Mouse (Mus musculus): ENCODE results near the gene Cdk2ap2. TPM values are rescaled to one million over a fixed set of nuclear protein-coding genes. Genes with fewer than 3 reads are reported as not detected.
A peak's percentile ranks its signal among the peaks of the same experiment; 100 is the strongest.

Gene Cdk2ap2
- polyA plus RNA-seq, 1 experiment from 2014 or later = 83.4 TPM

- H3K9ac ChIP-seq (replicated peaks; ENCODE audit: low read length) = peak overlapping the region; percentile 81
- ATAC-seq (ENCODE audit: low FRiP score, low TSS enrichment) = peak; percentile 49
- H3K27me3 ChIP-seq (ENCODE audit: control insufficient read depth, insufficient read depth, low read length) = no peaks in the 10 kb centered on the region
- H3K9me3 ChIP-seq (ENCODE audit: control insufficient read depth, low read length) = 0 out of 2 replicates have a peak, but pooled peaks cover 4% of the 10 kb centered on the region
- H3K4me1 ChIP-seq (ENCODE audit: control insufficient read depth, insufficient read depth, low read length) = peaks cover 15% of the 10 kb centered on the region; the same call in 1 of the 2 replicates
- H3K36me3 ChIP-seq (ENCODE audit: control insufficient read depth, insufficient read depth, low read length) = peaks cover 25% of the 10 kb centered on the region
- H3K27ac ChIP-seq (replicated peaks; ENCODE audit: low read depth, low read length) = peak overlapping the region; percentile 64; the same call in 1 of the 2 replicates
- 27% methylated on average over 9 of the region's 9 CpGs for WGBS
- peak overlapping the region; percentile 86 for H3K4me2 ChIP-seq (ENCODE audit: low read length)
- no peak for DNase-seq
- H3K4me3 ChIP-seq (replicated peaks; ENCODE audit: low read depth, low read length) = peak overlapping the region; percentile 80
Observed at GRCm38 (mm10) chr19:4147782-4148490, 51.0 kb downstream of the Cdk2ap2 start.

GRCm38 (mm10) chr19:4148491-4148806 lies 51.5 kb downstream of the Cdk2ap2 start, which contains the start of gene Coro1b:
Coro1b (plus strand) TSS chr19:4148619.
- H3K4me1 ChIP-seq (ENCODE audit: control insufficient read depth, insufficient read depth, low read length) = peaks cover 15% of the 10 kb centered on the region; the same call in 1 of the 2 replicates
- DNase-seq = peak; percentile 95
- no peaks in the 10 kb centered on the region for H3K27me3 ChIP-seq (ENCODE audit: control insufficient read depth, insufficient read depth, low read length)
- ATAC-seq (ENCODE audit: low FRiP score, low TSS enrichment) = peak; percentile 92
- peak within 1 kb of the TSS; percentile 64 for H3K27ac ChIP-seq (replicated peaks; ENCODE audit: low read depth, low read length)
- H3K9ac ChIP-seq (replicated peaks; ENCODE audit: low read length) = peak within 1 kb of the TSS; percentile 81
- peaks cover 26% of the 10 kb centered on the region for H3K36me3 ChIP-seq (ENCODE audit: control insufficient read depth, insufficient read depth, low read length)
- peak within 1 kb of the TSS; percentile 80 for H3K4me3 ChIP-seq (replicated peaks; ENCODE audit: low read depth, low read length)
- H3K4me2 ChIP-seq (ENCODE audit: low read length) = peak within 1 kb of the TSS; percentile 86
- H3K9me3 ChIP-seq (ENCODE audit: control insufficient read depth, low read length) = 0 out of 2 replicates have a peak, but pooled peaks cover 4% of the 10 kb centered on the region
- under 1% methylated on average over 30 of the region's 33 CpGs for WGBS

Other genes starting within 250 kb of the Cdk2ap2 start
- 50.2 and 51.8 TPM in 2 replicates for gene Chka, start 245.4 kb upstream of the Cdk2ap2 start, polyA plus RNA-seq (2014; fragmentation: Nextera tagmentation; extraction: Ambion mirVana)
- gene Tcirg1, start 190.0 kb upstream of the Cdk2ap2 start, polyA plus RNA-seq (2014; fragmentation: Nextera tagmentation; extraction: Ambion mirVana) = 7.4 and 11.0 TPM in 2 replicates
- gene Ndufs8, start 184.4 kb upstream of the Cdk2ap2 start, polyA plus RNA-seq (2014; fragmentation: Nextera tagmentation; extraction: Ambion mirVana) = 261 and 304 TPM in 2 replicates
- gene Aldh3b1, start 167.4 kb upstream of the Cdk2ap2 start, polyA plus RNA-seq (2014; fragmentation: Nextera tagmentation; extraction: Ambion mirVana) = 0.84 and 1.1 TPM in 2 replicates
- gene Unc93b1, start 162.0 kb upstream of the Cdk2ap2 start, polyA plus RNA-seq (2014; fragmentation: Nextera tagmentation; extraction: Ambion mirVana) = 3.7 and 13.4 TPM in 2 replicates
- not detected in 2 replicates for gene Aldh3b3, start 138.5 kb upstream of the Cdk2ap2 start, polyA plus RNA-seq (2014; fragmentation: Nextera tagmentation; extraction: Ambion mirVana)
- gene Aldh3b2, start 124.9 kb upstream of the Cdk2ap2 start, polyA plus RNA-seq (2014; fragmentation: Nextera tagmentation; extraction: Ambion mirVana) = 0.16 and 0.32 TPM in 2 replicates
- gene Acy3, start 110.6 kb upstream of the Cdk2ap2 start, polyA plus RNA-seq (2014; fragmentation: Nextera tagmentation; extraction: Ambion mirVana) = 0.96 and 2.2 TPM in 2 replicates
- not detected in 2 replicates for gene Tbx10, start 104.4 kb upstream of the Cdk2ap2 start, polyA plus RNA-seq (2014; fragmentation: Nextera tagmentation; extraction: Ambion mirVana)
- 26.8 and 30.3 TPM in 2 replicates for gene Nudt8, start 96.6 kb upstream of the Cdk2ap2 start, polyA plus RNA-seq (2014; fragmentation: Nextera tagmentation; extraction: Ambion mirVana)
- 3.3 and 3.9 TPM in 2 replicates for gene Gm49405, start 96.6 kb upstream of the Cdk2ap2 start, polyA plus RNA-seq (2014; fragmentation: Nextera tagmentation; extraction: Ambion mirVana)
- gene Doc2g, start 93.9 kb upstream of the Cdk2ap2 start, polyA plus RNA-seq (2014; fragmentation: Nextera tagmentation; extraction: Ambion mirVana) = 5.7 and 7.1 TPM in 2 replicates
- 223 and 231 TPM in 2 replicates for gene Ndufv1, start 84.4 kb upstream of the Cdk2ap2 start, polyA plus RNA-seq (2014; fragmentation: Nextera tagmentation; extraction: Ambion mirVana)
- 397 and 514 TPM in 2 replicates for gene Gstp1, start 59.2 kb upstream of the Cdk2ap2 start, polyA plus RNA-seq (2014; fragmentation: Nextera tagmentation; extraction: Ambion mirVana)
- gene Gstp2, start 51.2 kb upstream of the Cdk2ap2 start, polyA plus RNA-seq (2014; fragmentation: Nextera tagmentation; extraction: Ambion mirVana) = 1.9 TPM in 1 of 2 replicates, not detected in the other
- not detected in 2 replicates for gene Gstp3, start 37.6 kb upstream of the Cdk2ap2 start, polyA plus RNA-seq (2014; fragmentation: Nextera tagmentation; extraction: Ambion mirVana)
- gene Cabp2, start 15.6 kb upstream of the Cdk2ap2 start, polyA plus RNA-seq (2014; fragmentation: Nextera tagmentation; extraction: Ambion mirVana) = not detected in 2 replicates
- 72.8 and 89.0 TPM in 2 replicates for gene Pitpnm1, start 2.8 kb downstream of the Cdk2ap2 start, polyA plus RNA-seq (2014; fragmentation: Nextera tagmentation; extraction: Ambion mirVana)
- 84.3 and 98.0 TPM in 2 replicates for gene Aip, start 28.7 kb downstream of the Cdk2ap2 start, polyA plus RNA-seq (2014; fragmentation: Nextera tagmentation; extraction: Ambion mirVana)
- gene Gpr152, start 42.6 kb downstream of the Cdk2ap2 start, polyA plus RNA-seq (2014; fragmentation: Nextera tagmentation; extraction: Ambion mirVana) = not detected in 2 replicates
- gene Cabp4, start 46.9 kb downstream of the Cdk2ap2 start, polyA plus RNA-seq (2014; fragmentation: Nextera tagmentation; extraction: Ambion mirVana) = 0.14 and 0.15 TPM in 2 replicates
- gene Coro1b, start 51.4 kb downstream of the Cdk2ap2 start, polyA plus RNA-seq (2014; fragmentation: Nextera tagmentation; extraction: Ambion mirVana) = 105 and 117 TPM in 2 replicates
- 0.55 and 0.64 TPM in 2 replicates for gene Ptprcap, start 56.4 kb downstream of the Cdk2ap2 start, polyA plus RNA-seq (2014; fragmentation: Nextera tagmentation; extraction: Ambion mirVana)
- gene Rps6kb2, start 66.2 kb downstream of the Cdk2ap2 start, polyA plus RNA-seq (2014; fragmentation: Nextera tagmentation; extraction: Ambion mirVana) = 37.3 and 42.2 TPM in 2 replicates
- gene Carns1, start 78.3 kb downstream of the Cdk2ap2 start, polyA plus RNA-seq (2014; fragmentation: Nextera tagmentation; extraction: Ambion mirVana) = 3.9 and 6.0 TPM in 2 replicates
- 0.54 and 0.94 TPM in 2 replicates for gene Tbc1d10c, start 94.1 kb downstream of the Cdk2ap2 start, polyA plus RNA-seq (2014; fragmentation: Nextera tagmentation; extraction: Ambion mirVana)
- 591 and 597 TPM in 2 replicates for gene Ppp1ca, start 94.9 kb downstream of the Cdk2ap2 start, polyA plus RNA-seq (2014; fragmentation: Nextera tagmentation; extraction: Ambion mirVana)
- 20.3 and 22.7 TPM in 2 replicates for gene Rad9a, start 104.5 kb downstream of the Cdk2ap2 start, polyA plus RNA-seq (2014; fragmentation: Nextera tagmentation; extraction: Ambion mirVana)
- gene Clcf1, start 117.1 kb downstream of the Cdk2ap2 start, polyA plus RNA-seq (2014; fragmentation: Nextera tagmentation; extraction: Ambion mirVana) = 0.08 and 0.46 TPM in 2 replicates
- not detected in 2 replicates for gene AC109138.7, start 117.2 kb downstream of the Cdk2ap2 start, polyA plus RNA-seq (2014; fragmentation: Nextera tagmentation; extraction: Ambion mirVana)
- gene Pold4, start 134.7 kb downstream of the Cdk2ap2 start, polyA plus RNA-seq (2014; fragmentation: Nextera tagmentation; extraction: Ambion mirVana) = 18.5 and 19.1 TPM in 2 replicates
- 8.8 and 12.8 TPM in 2 replicates for gene Ssh3, start 172.0 kb downstream of the Cdk2ap2 start, polyA plus RNA-seq (2014; fragmentation: Nextera tagmentation; extraction: Ambion mirVana)
- 34.5 and 39.3 TPM in 2 replicates for gene Ankrd13d, start 186.0 kb downstream of the Cdk2ap2 start, polyA plus RNA-seq (2014; fragmentation: Nextera tagmentation; extraction: Ambion mirVana)
- 29.0 and 30.0 TPM in 2 replicates for gene Grk2, start 209.0 kb downstream of the Cdk2ap2 start, polyA plus RNA-seq (2014; fragmentation: Nextera tagmentation; extraction: Ambion mirVana)